Mouse (Mus musculus): Measurements from ENCODE around the gene Rpa1. TPM values are rescaled to one million over a fixed set of nuclear protein-coding genes. Genes with fewer than 3 reads are reported as not detected.
"Not testable (repeated sequence)": the region's sequence is repeated elsewhere in the genome, so short reads cannot be mapped to it uniquely, and the experiment has no call there.

Rpa1 gene
- total and polyA plus RNA-seq, 2 experiments from 2014 or later, result 51.1 to 66.9 TPM

DNA sequence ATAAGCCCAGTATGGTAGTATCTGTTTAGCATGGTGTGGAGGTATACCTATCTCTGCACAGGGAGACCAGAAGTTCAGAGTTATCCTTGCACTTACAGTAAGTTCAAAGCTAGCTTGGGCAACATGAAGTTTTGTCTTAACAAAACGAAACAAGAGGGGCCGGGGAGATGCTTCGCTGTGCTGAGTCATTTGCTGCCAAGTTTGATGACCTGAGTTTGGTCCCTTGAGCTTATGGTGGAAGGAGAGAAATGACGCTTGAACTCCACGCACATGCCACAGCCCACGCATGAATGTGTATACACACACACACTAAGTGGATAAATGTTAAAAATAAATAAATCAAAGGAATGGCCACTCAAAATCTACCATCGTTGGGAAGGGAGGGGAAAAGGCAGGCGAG lies 59.6 kb downstream of the Rpa1 start:
- ATAC-seq, result no peak
- no peak for TF ChIP-seq CTCF (IDR thresholded peaks at IDR 0.05; ENCODE audit: low read depth)
- 88% methylated on average over 8 of the region's 8 CpGs for WGBS

GRCm38 (mm10) chr11:75287940-75288339 lies 60.2 kb downstream of the Rpa1 start:
- H3K4me1 ChIP-seq (ENCODE audit: insufficient read depth, low read length), result no peaks in the 10 kb centered on the region
- no peak overlapping the region for H3K27ac ChIP-seq
- no peak overlapping the region for H3K4me3 ChIP-seq (ENCODE audit: low read length)
- H3K9me3 ChIP-seq (ENCODE audit: low read length), result no peaks in the 10 kb centered on the region
- H3K9ac ChIP-seq (replicated peaks; ENCODE audit: low read length), result no peak overlapping the region
- H3K27me3 ChIP-seq (ENCODE audit: insufficient read depth, low read length), result no peaks in the 10 kb centered on the region
- 81% methylated on average over 10 of the region's 10 CpGs for WGBS
- H3K36me3 ChIP-seq (ENCODE audit: insufficient read depth, low read length), result no peaks in the 10 kb centered on the region
- no peak for ATAC-seq
- TF ChIP-seq CTCF (IDR thresholded peaks at IDR 0.05; ENCODE audit: low read depth), result no peak
- H3K4me2 ChIP-seq (ENCODE audit: low read depth, low read length), result no peak overlapping the region
- no peak for DNase-seq (ENCODE audit: low spot score)

More for the DNA sequence above, 59.6 kb downstream of the Rpa1 start:
- Histone ChIP-seq H3K36me3 (ENCODE audit: insufficient read depth, low read length) (no peaks in the 10 kb centered on the region), H3K27me3 (ENCODE audit: insufficient read depth, low read length) (no peaks in the 10 kb centered on the region), H3K4me3 (ENCODE audit: low read length) (no peak overlapping the region), H3K4me1 (ENCODE audit: insufficient read depth, low read length) (no peaks in the 10 kb centered on the region), H3K27ac (no peak overlapping the region), H3K9ac (replicated peaks; ENCODE audit: low read length) (no peak overlapping the region), H3K4me2 (ENCODE audit: low read depth, low read length) (no peak overlapping the region), H3K9me3 (ENCODE audit: low read length) (no peaks in the 10 kb centered on the region)
- DNase-seq (ENCODE audit: low spot score), result no peak

DNA sequence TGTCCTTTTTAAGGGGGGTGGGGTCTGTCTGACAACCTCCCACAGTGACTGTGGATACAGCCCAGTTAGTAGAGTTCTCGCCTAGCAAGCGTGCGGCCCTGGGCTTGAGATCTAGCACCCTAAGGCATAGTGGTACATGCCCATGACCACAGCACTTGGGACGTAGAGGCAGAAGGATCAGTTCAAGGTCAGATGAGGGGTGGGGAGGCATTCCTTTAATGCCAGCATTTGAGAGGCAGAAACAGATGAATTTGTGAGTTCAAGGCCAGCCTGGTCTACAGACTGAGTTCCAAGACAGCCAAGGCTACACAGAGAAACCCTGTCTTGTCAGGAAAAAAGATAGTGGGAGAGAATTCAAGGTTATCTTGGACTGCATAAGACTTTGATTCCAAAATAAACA lies 61.3 kb downstream of the Rpa1 start:
- Histone ChIP-seq H3K27me3 (ENCODE audit: insufficient read depth, low read length) (no peaks in the 10 kb centered on the region), H3K4me3 (ENCODE audit: low read length) (no peak overlapping the region), H3K4me1 (ENCODE audit: insufficient read depth, low read length) (peaks cover 8% of the 10 kb centered on the region), H3K27ac (no peak overlapping the region), H3K9ac (replicated peaks; ENCODE audit: low read length) (no peak overlapping the region), H3K4me2 (ENCODE audit: low read depth, low read length) (no peak overlapping the region), H3K9me3 (ENCODE audit: low read length) (no peaks in the 10 kb centered on the region), H3K36me3 (ENCODE audit: insufficient read depth, low read length) (no peaks in the 10 kb centered on the region)
- DNase-seq (ENCODE audit: low spot score), result no peak
- no peak for TF ChIP-seq CTCF (IDR thresholded peaks at IDR 0.05; ENCODE audit: low read depth)
- WGBS, result 87% methylated on average over 4 of the region's 4 CpGs
- no peak for ATAC-seq

GRCm38 (mm10) chr11:75285893-75286467 lies 62.1 kb downstream of the Rpa1 start:
- ATAC-seq (no peak), DNase-seq (ENCODE audit: low spot score) (no peak)
- Histone ChIP-seq H3K27ac (no peak overlapping the region), H3K27me3 (ENCODE audit: insufficient read depth, low read length) (no peaks in the 10 kb centered on the region), H3K4me3 (ENCODE audit: low read length) (no peak overlapping the region), H3K4me1 (ENCODE audit: insufficient read depth, low read length) (peaks cover 16% of the 10 kb centered on the region), H3K9ac (replicated peaks; ENCODE audit: low read length) (no peak overlapping the region), H3K9me3 (ENCODE audit: low read length) (no peaks in the 10 kb centered on the region), H3K4me2 (ENCODE audit: low read depth, low read length) (no peak overlapping the region), H3K36me3 (ENCODE audit: insufficient read depth, low read length) (no peaks in the 10 kb centered on the region)
- TF ChIP-seq CTCF (IDR thresholded peaks at IDR 0.05; ENCODE audit: low read depth), result no peak
- WGBS, result 53% methylated on average over 4 of the region's 4 CpGs

DNA sequence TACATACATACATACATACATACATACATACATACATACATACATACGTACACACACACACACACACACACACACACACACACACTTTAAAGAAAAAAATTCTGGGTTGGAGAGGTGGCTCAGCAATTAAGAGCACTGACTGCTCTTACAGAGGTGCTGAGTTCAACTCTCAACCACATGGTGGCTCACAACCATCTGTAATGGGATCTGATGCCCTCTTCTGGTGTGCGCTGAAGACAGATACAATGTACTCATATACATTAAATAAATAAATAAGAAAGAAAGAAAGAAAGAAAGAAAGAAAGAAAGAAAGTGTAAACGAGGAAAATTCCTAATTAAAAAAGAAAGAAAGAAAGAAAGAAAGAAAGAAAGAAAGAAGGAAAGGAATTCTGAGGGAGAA lies 64.3 kb downstream of the Rpa1 start:
- H3K4me2 ChIP-seq (ENCODE audit: low read depth, low read length); DNase-seq (ENCODE audit: low spot score); H3K27me3 ChIP-seq (ENCODE audit: insufficient read depth, low read length); H3K27ac ChIP-seq; H3K9me3 ChIP-seq (ENCODE audit: low read length); ATAC-seq; H3K36me3 ChIP-seq (ENCODE audit: insufficient read depth, low read length); H3K9ac ChIP-seq (replicated peaks; ENCODE audit: low read length); H3K4me3 ChIP-seq (ENCODE audit: low read length): not testable (repeated sequence)
- H3K4me1 ChIP-seq (ENCODE audit: insufficient read depth, low read length), result peaks cover 32% of the 10 kb centered on the region
- 76% methylated on average over 3 of the region's 3 CpGs for WGBS

GRCm38 (mm10) chr11:75282496-75283120 lies 65.5 kb downstream of the Rpa1 start:
- H3K27me3 ChIP-seq (ENCODE audit: insufficient read depth, low read length), result no peaks in the 10 kb centered on the region
- H3K4me2 ChIP-seq (ENCODE audit: low read depth, low read length), result peak overlapping the region; percentile 42
- DNase-seq (ENCODE audit: low spot score) (no peak), ATAC-seq (no peak)
- H3K27ac ChIP-seq, result peak overlapping the region; percentile 8; the same call in 1 of the 2 replicates
- no peak for TF ChIP-seq CTCF (IDR thresholded peaks at IDR 0.05; ENCODE audit: low read depth)
- H3K4me3 ChIP-seq (ENCODE audit: low read length), result peak overlapping the region; percentile 6; the same call in 1 of the 2 replicates
- peaks cover 32% of the 10 kb centered on the region for H3K4me1 ChIP-seq (ENCODE audit: insufficient read depth, low read length)
- no peak overlapping the region for H3K9ac ChIP-seq (replicated peaks; ENCODE audit: low read length)
- H3K9me3 ChIP-seq (ENCODE audit: low read length), result no peaks in the 10 kb centered on the region
- H3K36me3 ChIP-seq (ENCODE audit: insufficient read depth, low read length), result no peaks in the 10 kb centered on the region
- WGBS, result 15% methylated on average over 13 of the region's 13 CpGs
